Mouse (Mus musculus): Measurements from ENCODE around the gene Zfp69.

Gene Zfp69

GRCm38 (mm10) chr4:120951428-120951973 lies at the start of gene Zfp69:
TSS of gene Zfp69 (minus strand) at chr4:120951699.
- DNase-seq (ENCODE audit: low read depth, low spot score): peak; percentile 73

GRCm38 (mm10) chr4:121001042-121001441 lies 49.5 kb upstream of the Zfp69 start:
- DNase-seq (ENCODE audit: low read depth, low spot score): no peak

DNA sequence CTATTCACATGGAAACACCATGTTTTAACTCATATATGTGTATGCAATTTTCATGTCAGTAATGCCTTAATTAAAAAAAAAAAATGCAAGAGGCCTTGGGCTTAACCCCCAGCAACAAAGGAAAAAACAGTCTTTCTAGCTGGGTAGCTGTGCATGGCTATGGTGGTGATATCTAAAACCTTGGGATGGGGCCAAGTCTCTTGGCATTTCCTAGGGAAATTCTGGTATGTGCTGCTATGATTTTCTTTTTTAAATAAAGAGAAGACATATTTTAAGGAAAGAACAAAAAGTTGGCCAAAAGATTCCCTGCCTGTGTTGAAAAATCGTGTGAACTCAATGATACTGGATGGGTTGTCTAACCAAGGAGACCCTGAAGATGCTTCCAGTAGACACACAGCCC lies 44.4 kb upstream of the Zfp69 start:
- no peak for DNase-seq (ENCODE audit: low read depth, low spot score)

DNA sequence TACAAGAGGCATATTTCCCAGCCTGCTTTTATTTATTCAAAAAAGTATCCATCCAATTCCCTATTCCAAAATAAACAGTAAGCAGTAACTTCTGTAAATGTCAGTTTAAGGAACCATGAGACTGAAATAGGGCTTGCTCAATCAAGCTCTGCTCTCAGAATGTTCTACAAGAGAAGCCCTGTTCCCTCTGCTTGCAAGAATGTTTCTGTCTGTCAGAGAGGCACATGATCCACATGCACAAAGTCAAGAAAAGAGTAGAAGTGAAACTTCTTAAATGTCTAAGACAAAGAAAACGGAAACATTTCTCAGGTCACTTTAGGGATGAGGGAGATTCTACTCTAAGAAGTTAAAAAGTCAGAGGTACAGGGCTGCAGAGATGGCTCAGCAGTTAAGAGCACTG lies 41.5 kb upstream of the Zfp69 start:
- no peak for DNase-seq (ENCODE audit: low read depth, low spot score)

DNA sequence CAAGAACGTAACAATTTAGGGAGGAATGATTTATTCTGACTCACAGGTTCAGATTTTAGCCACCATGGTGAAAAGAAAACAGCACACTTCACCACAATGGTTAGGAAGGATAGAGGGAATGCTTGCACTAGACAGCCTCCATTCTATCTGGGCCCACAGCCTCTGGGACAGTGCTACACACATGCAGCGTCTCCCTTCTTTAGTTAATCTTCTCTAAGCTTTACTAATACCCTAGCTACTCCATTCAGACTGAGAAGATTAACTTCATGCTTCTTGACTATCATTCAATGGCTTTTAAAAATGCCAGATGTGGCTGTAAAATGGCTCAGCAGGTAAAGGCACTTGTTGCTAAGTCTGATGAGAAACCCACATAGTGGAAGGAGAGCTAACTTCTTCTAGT lies 40.8 kb upstream of the Zfp69 start:
- DNase-seq (ENCODE audit: low read depth, low spot score): no peak

DNA sequence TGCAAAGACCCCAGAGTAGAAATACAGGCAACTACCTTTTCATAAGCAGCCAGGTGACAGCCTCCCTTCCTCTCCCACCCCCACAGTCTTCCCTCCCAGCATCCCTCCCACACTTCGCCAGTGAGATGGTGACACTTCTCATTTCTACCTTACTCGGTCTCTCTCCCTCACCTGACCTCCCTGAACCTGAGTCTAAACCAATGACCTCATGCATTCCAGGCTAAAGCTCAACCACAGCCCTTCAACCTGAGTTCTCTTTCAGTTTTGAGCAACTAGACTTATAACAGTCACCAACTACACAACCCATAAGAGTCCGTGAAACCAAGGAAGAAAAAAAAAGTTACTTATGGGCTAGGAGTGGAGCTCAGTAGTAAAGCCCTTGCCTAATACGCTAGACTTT lies 35.8 kb upstream of the Zfp69 start:
- no peak for DNase-seq (ENCODE audit: low read depth, low spot score)

- DNase-seq (ENCODE audit: low read depth, low spot score): peak; percentile 34
These were observed 34.9 kb upstream of the Zfp69 start for GRCm38 (mm10) chr4:120986446-120986845.

DNA sequence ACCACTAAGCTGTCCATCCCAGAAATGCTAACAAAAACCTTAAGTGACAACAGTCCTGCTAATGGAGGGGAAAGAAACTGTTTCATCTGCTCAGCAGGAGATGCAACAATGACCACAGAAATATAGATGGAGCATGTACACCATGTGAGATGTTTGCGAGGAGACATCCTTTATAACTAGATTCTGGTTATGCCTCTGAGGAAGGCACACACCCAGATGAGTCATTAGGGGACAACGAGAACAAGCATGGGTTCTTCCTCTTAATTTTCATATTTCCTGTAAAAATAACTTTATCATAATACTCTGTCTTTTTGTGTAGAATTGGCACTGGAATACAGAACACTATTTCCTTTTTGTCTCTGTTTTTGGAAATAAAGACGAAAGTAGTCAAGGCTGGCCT lies 26.7 kb upstream of the Zfp69 start:
- DNase-seq (ENCODE audit: low read depth, low spot score): no peak

DNA sequence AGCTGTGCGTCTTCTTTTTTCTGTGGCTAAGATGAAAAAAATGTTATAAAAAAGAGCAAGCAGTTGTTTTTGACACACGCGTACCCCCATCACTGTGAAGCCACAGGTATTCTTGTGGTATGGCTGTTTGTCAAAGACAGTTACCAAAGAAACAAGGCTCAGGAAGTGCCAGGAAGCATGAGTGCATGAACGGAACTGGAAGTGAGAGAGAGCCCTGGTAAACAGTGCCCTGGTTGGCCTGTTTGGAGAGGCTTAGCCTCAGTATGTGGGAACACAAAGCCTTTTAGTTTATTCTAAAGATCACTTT lies 23.9 kb upstream of the Zfp69 start:
- no peak for DNase-seq (ENCODE audit: low read depth, low spot score)

DNA sequence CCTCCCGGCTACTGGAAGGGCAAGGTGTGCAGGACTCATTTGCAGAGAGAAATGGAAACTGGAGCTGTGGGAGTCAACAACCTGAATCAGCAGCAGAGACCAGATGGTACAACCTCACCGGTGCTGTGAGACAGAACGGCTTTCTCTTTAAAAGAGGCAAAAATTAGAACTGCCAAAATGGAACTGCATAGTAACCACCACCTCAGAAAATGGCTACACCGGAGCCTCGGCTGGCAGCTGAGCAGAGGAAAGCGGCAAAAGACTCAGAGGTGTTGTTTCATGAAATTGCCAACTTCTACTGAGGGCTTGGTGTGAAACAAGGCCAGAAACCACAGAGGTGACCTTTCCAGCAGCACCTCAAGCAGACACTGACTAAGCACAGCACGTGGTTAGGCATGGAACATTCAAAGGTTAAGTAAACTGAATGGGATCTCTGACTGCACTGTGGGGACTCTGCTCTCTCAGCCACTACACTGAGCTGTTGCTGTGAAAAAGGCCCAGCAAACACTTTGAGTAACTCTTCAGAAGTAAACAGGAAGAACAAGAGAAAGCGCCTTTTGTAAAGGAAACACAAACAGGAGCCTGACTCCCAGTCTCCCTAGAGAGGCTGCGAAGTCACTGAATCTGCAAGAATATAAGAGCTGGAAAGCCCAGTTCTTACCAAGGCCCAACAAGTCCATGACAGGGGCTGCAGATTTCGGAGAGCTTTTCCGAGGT lies 23.4 kb upstream of the Zfp69 start:
- peak; percentile 75 for DNase-seq (ENCODE audit: low read depth, low spot score)

- no peak for DNase-seq (ENCODE audit: low read depth, low spot score)
These were observed 20.3 kb upstream of the Zfp69 start for GRCm38 (mm10) chr4:120971842-120972241.

- DNase-seq (ENCODE audit: low read depth, low spot score): peak; percentile 76
These were observed 18.1 kb upstream of the Zfp69 start for GRCm38 (mm10) chr4:120969382-120970146.

- no peak for DNase-seq (ENCODE audit: low read depth, low spot score)
These were observed 17.0 kb upstream of the Zfp69 start for GRCm38 (mm10) chr4:120968486-120968885.

GRCm38 (mm10) chr4:120955586-120955985 lies 4.1 kb upstream of the Zfp69 start:
- no peak for DNase-seq (ENCODE audit: low read depth, low spot score)

DNA sequence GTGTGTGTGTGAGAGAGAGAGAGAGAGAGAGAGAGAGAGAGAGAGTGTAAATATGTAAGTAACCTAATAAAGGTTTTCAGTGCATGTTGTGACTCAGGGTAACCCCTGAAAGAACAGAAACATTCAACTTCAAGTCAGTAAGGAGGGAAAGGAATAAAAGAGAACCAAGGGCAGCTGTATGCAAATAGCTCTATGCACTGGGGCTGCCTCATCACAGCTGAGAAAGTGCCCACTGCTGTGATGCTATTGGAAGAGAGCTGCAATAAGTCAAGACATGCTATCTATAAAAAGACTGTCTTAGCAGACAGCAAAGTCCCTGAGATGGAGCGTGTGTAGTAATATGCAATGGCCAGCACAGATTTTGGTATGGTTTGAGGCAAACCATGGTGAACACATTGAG lies 2.2 kb upstream of the Zfp69 start:
- no peak for DNase-seq (ENCODE audit: low read depth, low spot score)

DNA sequence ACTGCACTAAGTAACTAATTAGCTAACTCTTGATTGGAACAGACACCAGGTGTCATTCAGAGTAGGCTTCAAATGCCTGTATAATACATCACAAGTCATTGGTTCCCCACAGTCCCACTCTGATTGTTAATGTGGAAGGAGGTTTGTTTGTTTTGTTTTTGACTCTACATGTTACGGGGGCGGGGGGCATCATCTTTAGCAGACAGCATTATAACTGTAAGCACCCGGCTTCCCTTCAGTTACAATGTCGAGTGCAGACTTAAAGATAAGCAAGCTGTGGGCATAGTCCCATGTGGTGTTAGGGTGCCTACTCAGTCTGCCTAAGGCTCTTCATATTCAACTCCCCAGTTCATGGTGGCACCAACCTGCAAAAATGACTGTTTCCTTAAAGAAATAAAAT lies 1.5 kb upstream of the Zfp69 start:
- DNase-seq (ENCODE audit: low read depth, low spot score): no peak

DNA sequence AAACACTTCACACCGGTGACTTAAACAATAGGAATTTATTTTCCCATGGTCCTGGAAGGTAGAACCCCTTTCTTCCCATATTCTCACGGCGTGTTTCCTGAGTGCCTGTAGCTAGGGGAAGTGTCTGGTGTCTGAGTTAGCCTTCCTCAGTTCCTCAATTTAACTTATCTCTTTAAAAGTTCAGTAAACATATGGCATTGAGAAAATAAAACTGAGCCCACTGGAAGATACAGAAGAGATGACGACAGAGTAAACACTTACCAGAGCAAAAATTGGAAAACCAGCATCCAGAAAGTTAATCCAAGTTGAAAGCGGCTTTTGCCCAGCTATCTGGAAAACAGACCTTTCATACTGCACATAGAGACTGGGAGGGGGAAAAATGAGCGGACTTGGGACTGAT lies 664 bp upstream of the Zfp69 start:
- peak; percentile 24 for DNase-seq (ENCODE audit: low read depth, low spot score)

GRCm38 (mm10) chr4:120950763-120951427 lies 604 bp downstream of the Zfp69 start:
- DNase-seq (ENCODE audit: low read depth, low spot score): peak; percentile 48

DNA sequence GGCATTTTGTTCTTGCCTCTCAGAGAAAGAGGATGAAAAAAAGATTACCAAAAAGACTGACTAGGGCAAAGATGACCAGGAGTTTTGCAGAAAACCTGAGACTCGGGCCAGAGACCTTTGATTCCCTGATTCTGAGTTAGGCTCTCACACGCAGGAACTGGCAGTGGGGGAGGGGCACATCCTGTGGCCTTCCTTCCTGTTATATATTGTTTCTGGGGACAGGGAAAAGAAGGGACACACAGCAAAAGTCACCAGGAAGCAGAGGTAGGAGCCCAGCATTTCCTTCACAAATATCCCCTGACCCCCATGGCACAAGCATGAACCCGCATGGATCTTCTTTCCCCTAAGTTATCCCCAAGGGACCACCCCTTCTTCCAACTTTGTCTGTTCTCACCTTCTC lies 2.6 kb downstream of the Zfp69 start:
- no peak for DNase-seq (ENCODE audit: low read depth, low spot score)

DNA sequence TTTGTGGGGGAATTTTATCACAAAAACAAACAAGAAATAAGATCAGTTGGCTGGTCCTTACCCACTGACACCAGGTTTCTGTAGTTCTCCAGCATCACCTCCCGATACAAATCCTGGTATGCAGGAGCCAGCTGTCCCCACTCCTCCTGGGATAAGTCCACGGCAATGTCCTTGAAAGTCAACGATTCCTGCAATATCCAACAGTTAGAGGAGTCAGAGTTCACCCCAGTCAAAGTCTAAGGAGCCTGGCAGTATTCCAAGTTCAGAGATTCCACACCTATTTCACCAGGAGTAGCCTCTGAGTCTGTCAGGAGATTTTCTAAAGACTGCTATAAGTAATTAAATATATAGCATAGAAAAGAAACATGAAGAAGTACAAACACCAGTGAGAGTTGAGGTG lies 16.5 kb downstream of the Zfp69 start:
- DNase-seq (ENCODE audit: low read depth, low spot score): no peak

DNA sequence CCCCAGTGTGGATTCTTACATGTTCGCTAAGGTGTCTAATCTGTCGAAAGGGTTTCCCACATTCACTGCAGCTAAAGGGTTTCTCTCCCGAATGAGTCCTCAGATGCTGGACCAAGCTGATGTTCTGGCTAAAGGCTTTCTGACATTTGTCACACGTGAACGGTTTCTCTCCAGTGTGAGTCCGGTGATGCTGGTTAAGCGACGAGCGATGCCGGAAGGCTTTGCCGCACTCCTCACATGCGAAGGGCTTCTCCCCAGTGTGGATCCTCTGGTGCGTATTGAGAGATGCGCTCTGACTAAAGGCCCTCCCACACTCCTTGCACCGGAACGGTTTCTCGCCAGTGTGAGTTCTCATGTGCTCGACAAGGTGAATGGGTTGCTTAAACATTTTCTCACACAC lies 20.8 kb downstream of the Zfp69 start:
- no peak for DNase-seq (ENCODE audit: low read depth, low spot score)

GRCm38 (mm10) chr4:120928686-120929085 lies 22.8 kb downstream of the Zfp69 start:
- no peak for DNase-seq (ENCODE audit: low read depth, low spot score)

- DNase-seq (ENCODE audit: low read depth, low spot score): peak; percentile 33
These were observed 26.1 kb downstream of the Zfp69 start for GRCm38 (mm10) chr4:120925386-120925785.

Measured in R1 (cell line).